Mouse (Mus musculus) thymus, adult 2 months (tissue): ENCODE results near the gene Pgm5. TPM values are rescaled to one million over a fixed set of nuclear protein-coding genes. Genes with fewer than 3 reads are reported as not detected.

Experiments used
- DNase-seq: peaks from one replicate; pipeline ENCODE4 v3.0.0; 2021
- H3K27ac ChIP-seq: fragments of 200-500 bp; 2 replicates; pipeline ENCODE4 v1.5.1; 2012; ENCODE audit warnings: low read length, control low read depth; ENCODE audit not compliant: control insufficient read depth, insufficient read depth
- H3K27me3 ChIP-seq: fragments of 200-500 bp; 2 replicates; pipeline ENCODE4 v1.6.1; 2012; ENCODE audit warnings: mild to moderate bottlenecking, low read length, moderate library complexity, mixed read lengths; ENCODE audit not compliant: control insufficient read depth, insufficient read depth
- H3K36me3 ChIP-seq: fragments of 200-500 bp; 2 replicates; pipeline ENCODE4 v1.6.1; 2012; ENCODE audit warnings: mild to moderate bottlenecking, low read length, moderate library complexity; ENCODE audit not compliant: control insufficient read depth, insufficient read depth
- H3K4me1 ChIP-seq: fragments of 200-500 bp; replicated peaks from 2 replicates; pipeline ENCODE4 v1.6.1; 2012; ENCODE audit warnings: low read length; ENCODE audit not compliant: control insufficient read depth, insufficient read depth
- H3K4me3 ChIP-seq: fragments of 200-500 bp; 2 replicates; pipeline ENCODE4 v1.5.1; 2012; ENCODE audit warnings: mild to moderate bottlenecking, low read length, control low read depth, moderate library complexity; ENCODE audit not compliant: control insufficient read depth, insufficient read depth
- CTCF ChIP-seq: fragments of 200-500 bp; IDR thresholded peaks from 2 replicates; pipeline ENCODE4 v1.5.1; 2012; ENCODE audit warnings: mild to moderate bottlenecking, control low read depth, low read length, moderate library complexity, borderline replicate concordance; ENCODE audit not compliant: control insufficient read depth, poor library complexity, insufficient read depth; ENCODE audit errors: extremely low read depth
- POLR2A ChIP-seq: fragments of 200-500 bp; IDR thresholded peaks from 2 replicates; pipeline ENCODE4 v1.6.1; 2012; ENCODE audit warnings: mild to moderate bottlenecking, low read length, control low read depth, moderate library complexity; ENCODE audit not compliant: control insufficient read depth, poor library complexity, insufficient read depth; ENCODE audit errors: extremely low read depth
- WGBS: fragments of 180-500 bp; shearing (Covaris S2); methylation state at CpG from one replicate; pipeline ENCODE4 v1.1.7; 2018; 5-methylcytosine and 5-hydroxymethylcytosine counted together
- polyA plus RNA-seq: library from polyadenylated mRNA; depleted of rRNA; stranded (reverse); fragments of >200 nt; gene quantifications from 2 replicates; pipeline ENCODE4 v1.2.3, GENCODE M21; 2012

The Pgm5 gene
- polyA plus RNA-seq, 1 experiment: 7.2 TPM

GRCm38 (mm10) chr19:24700664-24701063, 161.0 kb downstream of the Pgm5 start:
- TF ChIP-seq CTCF: no peak
- TF ChIP-seq POLR2A: no peak
- Histone ChIP-seq H3K4me1 (no peaks in the 10 kb centered on the region), H3K27me3 (no peaks in the 10 kb centered on the region), H3K27ac (no peak overlapping the region), H3K4me3 (no peak overlapping the region), H3K36me3 (no peaks in the 10 kb centered on the region)
- no peak for DNase-seq
- 92% methylated on average over 5 of the region's 5 CpGs for WGBS

- TF ChIP-seq POLR2A: no peak
- TF ChIP-seq CTCF: no peak
- Histone ChIP-seq H3K4me3 (no peak overlapping the region), H3K27ac (no peak overlapping the region), H3K27me3 (no peaks in the 10 kb centered on the region), H3K36me3 (no peaks in the 10 kb centered on the region), H3K4me1 (no peaks in the 10 kb centered on the region)
- DNase-seq: no peak
Observed at GRCm38 (mm10) chr19:24699910-24700309, 161.7 kb downstream of the Pgm5 start.

- Histone ChIP-seq H3K27ac (no peak overlapping the region), H3K4me3 (no peak overlapping the region), H3K27me3 (no peaks in the 10 kb centered on the region), H3K4me1 (no peaks in the 10 kb centered on the region), H3K36me3 (no peaks in the 10 kb centered on the region)
- DNase-seq: no peak
- 86% methylated on average over 3 of the region's 3 CpGs for WGBS
- TF ChIP-seq CTCF: no peak
- no peak for TF ChIP-seq POLR2A
Observed at GRCm38 (mm10) chr19:24699196-24699595, 162.5 kb downstream of the Pgm5 start.

GRCm38 (mm10) chr19:24698651-24699050, 163.0 kb downstream of the Pgm5 start:
- no peaks in the 10 kb centered on the region for H3K36me3 ChIP-seq
- H3K27me3 ChIP-seq: no peaks in the 10 kb centered on the region
- WGBS: 19% methylated on average over 5 of the region's 5 CpGs
- H3K4me1 ChIP-seq: no peaks in the 10 kb centered on the region
- no peak for TF ChIP-seq POLR2A
- no peak overlapping the region for H3K27ac ChIP-seq
- H3K4me3 ChIP-seq: no peak overlapping the region
- DNase-seq: no peak

GRCm38 (mm10) chr19:24697946-24698345, 163.7 kb downstream of the Pgm5 start:
- H3K4me3 ChIP-seq: no peak overlapping the region
- TF ChIP-seq POLR2A (no peak), CTCF (no peak)
- H3K27ac ChIP-seq: no peak overlapping the region
- DNase-seq: no peak
- no peaks in the 10 kb centered on the region for H3K4me1 ChIP-seq
- H3K36me3 ChIP-seq: no peaks in the 10 kb centered on the region
- H3K27me3 ChIP-seq: no peaks in the 10 kb centered on the region
- WGBS: 97% methylated on average over 1 of the region's 1 CpGs

GRCm38 (mm10) chr19:24692691-24693090, 169.0 kb downstream of the Pgm5 start:
- no peaks in the 10 kb centered on the region for H3K27me3 ChIP-seq
- no peaks in the 10 kb centered on the region for H3K4me1 ChIP-seq
- H3K4me3 ChIP-seq: no peak overlapping the region
- no peaks in the 10 kb centered on the region for H3K36me3 ChIP-seq
- no peak for DNase-seq
- TF ChIP-seq CTCF: no peak
- no peak for TF ChIP-seq POLR2A
- WGBS: 96% methylated on average over 2 of the region's 2 CpGs
- H3K27ac ChIP-seq: no peak overlapping the region

GRCm38 (mm10) chr19:24689531-24689930, 172.1 kb downstream of the Pgm5 start:
- H3K4me3 ChIP-seq: no peak overlapping the region
- no peaks in the 10 kb centered on the region for H3K27me3 ChIP-seq
- no peak for DNase-seq
- no peaks in the 10 kb centered on the region for H3K4me1 ChIP-seq
- H3K36me3 ChIP-seq: no peaks in the 10 kb centered on the region
- WGBS: 99% methylated on average over 4 of the region's 4 CpGs
- no peak for TF ChIP-seq POLR2A
- TF ChIP-seq CTCF: no peak
- H3K27ac ChIP-seq: no peak overlapping the region
